Mouse (Mus musculus) hindbrain, embryonic 12.5 days (tissue): ENCODE results near the gene Mast4. TPM values are rescaled to one million over a fixed set of nuclear protein-coding genes. Genes with fewer than 3 reads are reported as not detected.

ENCODE experiments used
- ATAC-seq: fragments of 200-750 bp; cut with Nextera tagmentation; 2 replicates; pipeline ENCODE4 v1.8.0; 2017; ENCODE audit warnings: moderate TSS enrichment; ENCODE audit not compliant: low FRiP score
- H3K27ac ChIP-seq: fragments of 300-500 bp; sonication (generic); 2 replicates; pipeline ENCODE4 v1.5.1; 2016; ENCODE audit warnings: mild to moderate bottlenecking
- H3K27me3 ChIP-seq: fragments of 300-500 bp; sonication (generic); 2 replicates; pipeline ENCODE4 v1.6.1; 2016; ENCODE audit warnings: mild to moderate bottlenecking
- H3K36me3 ChIP-seq: fragments of 300-500 bp; sonication (generic); 2 replicates; pipeline ENCODE4 v1.6.1; 2016; ENCODE audit warnings: mild to moderate bottlenecking
- H3K4me1 ChIP-seq: fragments of 300-500 bp; sonication (generic); 2 replicates; pipeline ENCODE4 v1.6.1; 2016
- H3K4me2 ChIP-seq: fragments of 300-500 bp; sonication (generic); replicated peaks from 2 replicates; pipeline ENCODE4 v1.6.1; 2016; ENCODE audit warnings: mild to moderate bottlenecking
- H3K4me3 ChIP-seq: fragments of 300-500 bp; sonication (generic); 2 replicates; pipeline ENCODE4 v1.5.1; 2016; ENCODE audit warnings: mild to moderate bottlenecking
- H3K9ac ChIP-seq: fragments of 300-500 bp; sonication (generic); 2 replicates; pipeline ENCODE4 v1.6.1; 2016; ENCODE audit warnings: mild to moderate bottlenecking, moderate library complexity
- H3K9me3 ChIP-seq: fragments of 300-500 bp; sonication (generic); replicated peaks from 2 replicates; pipeline ENCODE4 v1.6.1; 2016; ENCODE audit warnings: mild to moderate bottlenecking
- WGBS: fragments of 180-500 bp; shearing (Covaris S2); methylation state at CpG from one replicate; pipeline ENCODE4 v1.1.7; 2016; 5-methylcytosine and 5-hydroxymethylcytosine counted together
- polyA plus RNA-seq: library from polyadenylated mRNA; unstranded; fragments of >200 nt; fragmentation: Nextera tagmentation; extraction: Ambion mirVana; gene quantifications from 2 replicates; pipeline ENCODE4 v1.2.1, GENCODE M21; 2016

The Mast4 gene
- polyA plus RNA-seq, 1 experiment from 2014 or later = 38.2 TPM

DNA sequence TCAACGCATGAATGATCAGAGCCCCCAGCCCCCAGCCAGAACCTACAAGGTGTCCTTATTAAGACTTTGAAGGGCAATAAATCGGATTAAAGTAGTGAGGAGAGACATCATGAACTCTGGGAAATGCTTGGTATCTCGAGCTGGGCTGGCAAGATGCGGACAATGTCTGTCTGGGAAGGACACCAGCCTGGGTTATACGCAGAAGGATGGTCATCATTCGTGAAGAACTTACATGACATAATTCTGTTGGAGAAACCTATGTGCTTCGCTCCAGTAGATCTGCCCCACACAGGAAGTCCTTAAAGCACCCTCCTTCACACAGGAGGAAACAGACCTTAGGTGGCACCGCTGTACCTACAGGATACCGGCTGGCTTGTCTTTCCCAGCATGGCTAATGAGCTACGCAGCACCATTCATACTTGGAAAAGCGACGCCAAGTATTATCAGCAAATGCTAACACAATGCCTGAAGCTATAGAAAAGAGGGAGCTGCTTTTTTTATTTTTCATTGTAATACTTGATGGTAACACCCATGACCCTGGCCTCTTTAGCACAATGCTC is 456.5 kb downstream of the Mast4 start:
- WGBS = 77% methylated on average over 12 of the region's 12 CpGs
- Histone ChIP-seq H3K27me3 (no peaks in the 10 kb centered on the region), H3K27ac (no peak overlapping the region), H3K4me2 (no peak overlapping the region), H3K4me1 (peaks cover 24% of the 10 kb centered on the region), H3K4me3 (no peak overlapping the region), H3K9me3 (no peaks in the 10 kb centered on the region), H3K9ac (no peak overlapping the region), H3K36me3 (no peaks in the 10 kb centered on the region)
- no peak for ATAC-seq

DNA sequence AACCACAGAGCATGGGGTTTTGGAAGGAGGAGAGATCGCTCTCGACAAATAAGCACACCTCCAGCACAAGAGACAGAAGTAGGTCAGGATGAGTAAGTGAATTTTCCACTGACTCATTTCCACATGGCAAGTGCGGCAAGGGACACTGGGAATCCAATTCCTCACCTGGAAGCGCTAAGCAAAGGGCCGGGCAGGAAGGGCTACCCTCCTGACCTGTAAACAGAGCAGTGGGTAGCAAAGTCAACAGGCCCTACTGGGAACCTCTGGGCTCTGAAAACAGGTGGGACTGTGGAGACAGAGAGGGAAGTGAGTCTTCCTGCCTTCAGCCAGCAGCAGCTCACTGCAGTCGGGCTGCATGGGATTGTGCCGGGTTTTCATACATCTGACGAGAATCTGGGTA is 457.1 kb downstream of the Mast4 start:
- H3K4me3 ChIP-seq = no peak overlapping the region
- WGBS = 77% methylated on average over 8 of the region's 8 CpGs
- peaks cover 24% of the 10 kb centered on the region for H3K4me1 ChIP-seq
- no peak overlapping the region for H3K4me2 ChIP-seq
- H3K36me3 ChIP-seq = no peaks in the 10 kb centered on the region
- H3K9ac ChIP-seq = no peak overlapping the region
- H3K27ac ChIP-seq = no peak overlapping the region
- no peak for ATAC-seq
- no peaks in the 10 kb centered on the region for H3K9me3 ChIP-seq
- no peaks in the 10 kb centered on the region for H3K27me3 ChIP-seq

DNA sequence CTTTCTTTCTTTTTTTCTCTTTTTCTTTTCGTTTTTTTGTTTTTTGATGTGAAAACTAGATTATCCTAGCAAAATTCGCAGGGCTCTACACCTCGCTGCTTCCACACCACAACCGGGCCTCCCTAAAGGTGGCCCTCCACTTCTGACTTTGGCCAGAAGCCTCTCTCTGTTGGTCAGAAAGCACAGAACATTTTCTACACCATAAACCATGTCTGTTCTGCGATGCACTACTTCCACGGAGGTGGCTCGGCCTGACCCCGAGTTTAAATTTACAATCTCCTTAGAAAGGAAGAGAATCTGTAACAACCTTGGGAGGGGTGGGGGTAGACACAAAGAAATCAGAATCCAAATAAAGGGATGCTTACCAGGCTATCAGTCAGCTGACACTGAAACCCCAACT is 458.8 kb downstream of the Mast4 start:
- WGBS = 68% methylated on average over 8 of the region's 8 CpGs
- peaks cover 24% of the 10 kb centered on the region for H3K4me1 ChIP-seq
- H3K4me3 ChIP-seq = no peak overlapping the region
- ATAC-seq = no peak
- H3K27ac ChIP-seq = no peak overlapping the region
- H3K4me2 ChIP-seq = no peak overlapping the region
- no peaks in the 10 kb centered on the region for H3K27me3 ChIP-seq
- no peak overlapping the region for H3K9ac ChIP-seq
- no peaks in the 10 kb centered on the region for H3K9me3 ChIP-seq
- H3K36me3 ChIP-seq = no peaks in the 10 kb centered on the region

DNA sequence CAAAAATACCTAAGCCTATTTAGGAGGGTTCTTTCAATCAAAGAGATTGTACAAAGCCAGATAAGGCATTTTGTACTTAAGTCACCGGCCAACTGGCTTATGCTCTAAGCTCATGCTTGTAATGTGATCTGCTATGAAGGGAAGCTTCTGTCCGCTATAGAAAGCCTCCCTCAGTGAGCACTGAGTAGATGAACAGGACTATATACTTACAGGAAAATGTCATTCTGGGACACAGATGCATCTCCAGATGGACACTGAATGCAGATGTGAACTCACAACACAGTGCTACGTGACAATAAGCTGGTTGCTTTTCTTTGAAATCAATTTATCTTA is 459.2 kb downstream of the Mast4 start:
- Histone ChIP-seq H3K9me3 (no peaks in the 10 kb centered on the region), H3K36me3 (no peaks in the 10 kb centered on the region), H3K9ac (no peak overlapping the region), H3K4me3 (no peak overlapping the region), H3K27ac (no peak overlapping the region), H3K4me2 (no peak overlapping the region), H3K27me3 (no peaks in the 10 kb centered on the region), H3K4me1 (peaks cover 24% of the 10 kb centered on the region)
- 52% methylated on average over 3 of the region's 3 CpGs for WGBS
- ATAC-seq = 0 out of 2 replicates have a peak, but pooled peaks have one; percentile 30

DNA sequence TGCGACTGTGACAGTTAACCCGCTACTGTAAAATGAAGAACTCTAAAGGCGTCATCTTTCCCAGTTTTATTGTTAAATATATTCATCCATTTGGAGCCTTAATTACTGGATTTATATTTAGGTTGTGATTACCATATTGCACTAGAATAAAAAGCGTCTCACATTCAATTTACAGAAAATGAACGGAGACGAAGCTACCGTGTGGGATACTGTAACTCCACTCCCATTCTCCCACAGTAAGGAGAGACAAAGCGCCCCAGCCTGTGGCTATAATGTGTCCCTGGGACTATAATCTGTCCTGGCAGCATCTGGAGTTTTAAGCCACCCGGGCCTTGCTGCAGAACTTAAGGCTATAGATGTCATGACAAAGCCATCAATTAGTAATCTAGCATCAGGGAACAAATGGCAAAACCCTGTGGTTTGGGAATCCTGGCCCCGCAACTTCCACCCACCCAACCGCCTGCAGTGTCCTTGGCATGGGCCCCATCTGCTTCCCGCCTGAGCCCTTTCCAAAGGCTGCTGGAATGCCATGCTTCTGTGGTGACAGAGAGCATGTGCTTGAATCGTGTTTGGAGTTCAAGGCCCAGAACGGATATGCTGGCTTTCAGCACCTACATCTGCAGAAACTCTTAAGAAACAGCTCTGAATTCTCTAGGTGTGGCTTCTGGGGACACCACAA is 459.7 kb downstream of the Mast4 start:
- Histone ChIP-seq H3K9me3 (no peaks in the 10 kb centered on the region), H3K27me3 (no peaks in the 10 kb centered on the region), H3K9ac (no peak overlapping the region), H3K4me2 (no peak overlapping the region), H3K4me1 (peaks cover 24% of the 10 kb centered on the region), H3K4me3 (no peak overlapping the region), H3K27ac (no peak overlapping the region), H3K36me3 (no peaks in the 10 kb centered on the region)
- 72% methylated on average over 14 of the region's 14 CpGs for WGBS
- ATAC-seq = peak; percentile 28; the same call in 1 of the 2 replicates

DNA sequence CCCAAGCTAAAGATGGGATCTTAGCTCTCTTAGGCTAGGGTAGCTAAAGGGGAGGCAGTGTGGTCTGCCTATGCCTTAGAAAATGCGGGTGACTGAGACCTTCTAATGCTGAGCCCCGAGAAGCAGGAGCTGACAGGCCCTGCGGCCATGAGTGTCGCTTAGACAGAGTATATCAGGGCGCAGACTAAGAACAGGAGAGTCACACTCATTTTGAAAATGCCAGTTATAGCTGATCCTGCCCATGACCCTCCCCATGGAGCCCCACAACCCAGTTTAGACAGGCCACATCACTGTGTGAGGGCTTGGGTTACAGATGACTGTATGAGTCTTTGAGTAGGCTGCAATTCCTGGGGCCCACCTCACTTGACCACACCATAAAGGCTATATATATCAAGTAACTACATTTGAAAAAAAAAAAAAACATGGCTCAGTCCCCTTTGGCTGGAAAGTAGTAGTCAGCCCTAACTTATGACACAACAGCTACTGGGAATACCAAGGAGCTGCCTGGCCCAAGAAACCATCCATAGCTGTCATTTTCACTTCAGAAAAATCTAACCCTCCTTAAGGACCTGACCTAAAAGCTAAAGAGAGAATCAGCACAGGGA is 460.8 kb downstream of the Mast4 start:
- WGBS = 97% methylated on average over 5 of the region's 5 CpGs
- H3K4me2 ChIP-seq = no peak overlapping the region
- no peak for ATAC-seq
- H3K4me3 ChIP-seq = no peak overlapping the region
- no peaks in the 10 kb centered on the region for H3K36me3 ChIP-seq
- H3K4me1 ChIP-seq = peaks cover 22% of the 10 kb centered on the region
- H3K9ac ChIP-seq = no peak overlapping the region
- 0 out of 2 replicates have a peak, but pooled peaks cover under 1% of the 10 kb centered on the region for H3K9me3 ChIP-seq
- no peak overlapping the region for H3K27ac ChIP-seq
- no peaks in the 10 kb centered on the region for H3K27me3 ChIP-seq

DNA sequence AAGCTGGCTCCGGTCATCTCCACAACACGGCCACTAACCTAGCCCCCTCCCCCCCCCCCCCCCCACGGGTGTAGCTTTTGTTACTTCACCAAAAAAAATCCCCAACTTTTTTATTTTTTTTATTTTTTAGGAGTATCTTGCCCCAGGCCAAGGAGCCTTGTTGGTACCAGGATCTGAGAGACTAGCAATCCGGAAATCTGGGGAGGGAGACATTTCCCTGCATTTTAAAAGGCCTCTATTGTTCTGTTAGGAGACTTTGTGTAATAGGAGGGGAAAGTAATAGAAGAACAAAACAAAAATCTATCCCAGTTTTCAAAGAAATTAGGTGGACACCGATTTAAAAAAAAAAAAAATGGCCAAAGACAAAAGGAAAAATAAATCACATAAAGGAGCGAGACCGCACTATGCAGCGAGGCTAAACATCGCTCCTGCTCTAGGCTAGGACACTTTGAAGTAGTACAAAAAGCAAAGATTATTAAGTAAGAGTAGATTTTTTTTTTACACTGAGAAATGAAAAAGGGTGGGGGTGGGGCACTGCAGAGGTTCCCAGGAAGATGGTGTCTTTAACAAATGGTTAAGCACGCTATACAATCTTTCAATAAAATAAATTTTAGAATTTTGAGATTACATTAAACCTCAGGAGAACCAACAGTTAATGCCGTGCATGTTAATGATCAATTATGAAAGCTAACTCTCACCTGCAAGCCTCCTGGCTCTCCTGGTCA is 462.8 kb downstream of the Mast4 start:
- no peak for ATAC-seq
- H3K4me2 ChIP-seq = no peak overlapping the region
- H3K27me3 ChIP-seq = no peaks in the 10 kb centered on the region
- H3K36me3 ChIP-seq = no peaks in the 10 kb centered on the region
- no peak overlapping the region for H3K27ac ChIP-seq
- H3K9ac ChIP-seq = no peak overlapping the region
- peaks cover 7% of the 10 kb centered on the region; the same call in 1 of the 2 replicates for H3K9me3 ChIP-seq
- no peak overlapping the region for H3K4me3 ChIP-seq
- H3K4me1 ChIP-seq = peaks cover 14% of the 10 kb centered on the region
- WGBS = 63% methylated on average over 11 of the region's 11 CpGs

DNA sequence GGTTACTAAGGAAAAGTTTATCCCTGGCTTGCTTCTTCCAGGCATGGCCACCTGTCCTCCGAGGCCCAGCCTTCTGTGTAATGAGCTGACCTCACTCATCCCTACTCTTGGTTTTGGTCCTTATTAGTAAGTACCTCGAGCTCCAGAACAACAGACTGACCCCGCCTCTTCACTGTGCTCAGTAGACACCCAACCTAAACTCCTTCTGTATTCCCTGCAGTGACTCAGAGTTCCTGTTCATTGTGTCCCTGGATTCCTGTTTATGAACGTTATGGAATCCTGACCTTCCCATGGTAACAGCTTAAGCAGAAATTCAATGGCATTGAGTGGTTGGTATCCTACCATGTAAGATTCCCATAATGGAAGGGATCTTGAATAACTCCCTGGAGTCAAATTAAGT is 464.8 kb downstream of the Mast4 start:
- Histone ChIP-seq H3K9ac (no peak overlapping the region), H3K27ac (no peak overlapping the region), H3K9me3 (peaks cover 7% of the 10 kb centered on the region; the same call in 1 of the 2 replicates), H3K4me2 (no peak overlapping the region), H3K4me3 (no peak overlapping the region), H3K4me1 (peaks cover 15% of the 10 kb centered on the region), H3K36me3 (no peaks in the 10 kb centered on the region), H3K27me3 (no peaks in the 10 kb centered on the region)
- ATAC-seq = no peak
- WGBS = 77% methylated on average over 4 of the region's 4 CpGs

DNA sequence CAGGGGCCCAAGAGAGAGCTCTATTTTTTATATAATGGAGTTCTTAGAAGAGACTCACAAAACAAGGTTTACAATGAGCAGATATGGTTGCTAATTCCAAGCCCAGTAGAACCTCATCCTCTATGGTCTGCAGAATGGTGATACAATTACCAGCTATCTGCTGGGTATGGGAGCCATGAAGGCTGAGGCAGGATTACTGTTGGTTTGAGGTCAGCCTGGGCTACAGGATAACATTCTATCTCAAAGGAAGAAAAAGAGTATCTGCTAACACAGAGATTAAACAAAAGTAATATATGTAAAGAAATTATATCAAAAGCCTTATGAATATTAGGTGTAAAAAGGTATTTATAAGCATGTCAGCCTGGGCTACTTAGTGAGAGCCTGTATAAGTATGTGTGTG is 467.5 kb downstream of the Mast4 start:
- Histone ChIP-seq H3K27ac (no peak overlapping the region), H3K4me2 (no peak overlapping the region), H3K9ac (no peak overlapping the region), H3K36me3 (no peaks in the 10 kb centered on the region), H3K27me3 (no peaks in the 10 kb centered on the region), H3K4me3 (no peak overlapping the region), H3K9me3 (peaks cover 7% of the 10 kb centered on the region; the same call in 1 of the 2 replicates), H3K4me1 (peaks cover 9% of the 10 kb centered on the region; the same call in 1 of the 2 replicates)
- ATAC-seq = no peak

DNA sequence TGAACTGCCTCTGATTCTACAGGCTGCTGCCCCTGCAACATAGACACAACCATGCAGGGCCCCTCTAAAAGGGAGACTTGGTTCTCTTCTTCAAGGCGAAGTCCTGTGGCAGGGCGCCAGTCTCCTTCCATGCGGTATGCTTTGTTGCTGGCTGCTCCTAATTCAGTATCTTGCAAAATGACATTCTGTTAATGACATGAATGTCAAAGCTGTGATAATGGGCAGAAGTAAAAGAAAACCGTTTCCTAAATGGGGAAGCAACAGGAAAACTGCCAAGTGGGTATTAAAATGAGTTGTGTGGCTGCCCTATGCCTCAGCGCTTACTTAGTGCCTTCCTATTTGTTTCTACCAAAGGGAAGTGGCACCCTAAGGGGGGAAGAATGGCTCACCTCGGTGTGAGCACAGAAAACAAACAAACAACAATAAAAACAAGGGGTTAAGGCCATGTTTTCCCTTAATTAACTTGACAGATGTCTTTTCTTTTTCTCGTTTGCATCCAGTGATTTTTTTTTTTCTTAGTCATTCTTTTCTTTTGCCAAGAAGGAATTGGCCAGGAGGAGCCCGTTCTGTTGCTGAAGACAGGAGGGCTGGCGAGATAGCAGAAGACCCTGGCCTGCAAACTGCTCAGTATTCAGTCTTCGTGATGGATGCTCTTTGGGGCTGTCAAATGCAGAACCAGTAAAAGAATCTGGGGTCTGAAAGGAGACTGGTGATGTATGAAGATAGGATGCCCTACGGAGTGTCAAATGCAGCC is 468.1 kb downstream of the Mast4 start:
- 38% methylated on average over 11 of the region's 11 CpGs for whole genome bisulfite sequencing
- peaks cover 7% of the 10 kb centered on the region; the same call in 1 of the 2 replicates for H3K9me3 ChIP-seq
- no peaks in the 10 kb centered on the region for H3K27me3 ChIP-seq
- peak overlapping the region; percentile 30; the same call in 1 of the 2 replicates for H3K27ac ChIP-seq
- no peak for ATAC-seq
- H3K4me2 ChIP-seq = no peak overlapping the region
- no peaks in the 10 kb centered on the region for H3K36me3 ChIP-seq
- peaks cover 9% of the 10 kb centered on the region; the same call in 1 of the 2 replicates for H3K4me1 ChIP-seq
- H3K9ac ChIP-seq = no peak overlapping the region
- H3K4me3 ChIP-seq = no peak overlapping the region

DNA sequence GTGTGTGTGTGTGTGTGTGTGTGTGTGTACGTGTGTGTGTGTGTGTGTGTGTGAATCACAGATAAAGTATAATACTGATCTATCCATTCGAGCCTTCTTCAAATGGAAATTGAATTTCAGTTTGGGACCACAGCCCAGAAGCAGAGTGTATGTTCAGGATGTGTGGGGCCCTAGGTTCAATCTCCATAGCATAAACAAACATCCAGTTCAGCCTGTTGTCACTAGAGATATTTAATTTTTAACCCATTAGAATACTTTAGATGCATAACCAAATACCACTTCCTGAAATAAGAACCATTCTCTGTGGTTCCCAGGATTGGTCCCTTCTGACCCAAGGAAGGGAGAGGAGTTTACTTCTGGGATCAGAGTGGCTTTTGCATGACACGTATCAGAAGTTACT is 468.8 kb downstream of the Mast4 start:
- 73% methylated on average over 3 of the region's 3 CpGs for WGBS
- no peaks in the 10 kb centered on the region for H3K27me3 ChIP-seq
- H3K4me2 ChIP-seq = no peak overlapping the region
- H3K9ac ChIP-seq = no peak overlapping the region
- H3K4me1 ChIP-seq = peaks cover 9% of the 10 kb centered on the region; the same call in 1 of the 2 replicates
- no peaks in the 10 kb centered on the region for H3K36me3 ChIP-seq
- peak overlapping the region; percentile 30; the same call in 1 of the 2 replicates for H3K27ac ChIP-seq
- no peak overlapping the region for H3K4me3 ChIP-seq
- no peak for ATAC-seq
- peaks cover 7% of the 10 kb centered on the region; the same call in 1 of the 2 replicates for H3K9me3 ChIP-seq

DNA sequence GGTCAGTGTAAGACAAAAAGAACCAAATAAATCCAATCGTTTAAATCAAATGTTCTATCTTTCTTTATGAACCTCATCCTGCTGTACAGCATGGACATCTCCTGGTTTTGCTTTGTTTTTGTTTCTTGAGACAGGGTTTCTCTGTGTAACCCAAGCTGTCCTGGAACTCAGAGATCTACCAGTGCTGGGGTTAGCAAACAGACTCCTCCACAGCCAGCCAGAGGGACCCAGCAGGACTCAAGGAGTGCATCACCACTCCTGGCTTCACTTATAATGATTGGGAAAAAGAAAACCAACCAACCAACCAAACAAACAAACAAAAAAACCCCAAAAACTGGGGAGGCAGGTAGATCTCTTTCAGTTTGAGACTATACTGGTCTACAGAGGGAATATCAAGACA is 469.5 kb downstream of the Mast4 start:
- Histone ChIP-seq H3K27ac (no peak overlapping the region), H3K4me2 (no peak overlapping the region), H3K4me1 (peaks cover 9% of the 10 kb centered on the region; the same call in 1 of the 2 replicates), H3K4me3 (no peak overlapping the region), H3K36me3 (no peaks in the 10 kb centered on the region), H3K27me3 (no peaks in the 10 kb centered on the region), H3K9ac (no peak overlapping the region), H3K9me3 (peaks cover 7% of the 10 kb centered on the region; the same call in 1 of the 2 replicates)
- ATAC-seq = no peak
- WGBS = 67% methylated on average over 1 of the region's 1 CpGs
